Mouse (Mus musculus) gastrocnemius, postnatal 10 days (tissue): ENCODE measurements around the gene Sv2b. TPM values are rescaled to one million over a fixed set of nuclear protein-coding genes. Genes with fewer than 3 reads are reported as not detected.
"Not testable (repeated sequence)": the region's sequence is repeated elsewhere in the genome, so short reads cannot be mapped to it uniquely, and the experiment has no call there.

Experiments used
- DNase-seq: peaks from one replicate; pipeline ENCODE4 v3.0.0; 2021; ENCODE audit warnings: mixed read lengths
- long read RNA-seq, 2 experiments: library from polyadenylated mRNA; stranded (forward); transcript quantifications; one replicate each; pipeline ENCODE4 v2.0.0; 2021
- total RNA-seq, 2 experiments: library from RNA; stranded (reverse); gene quantifications; 2 replicates each; pipeline ENCODE4 v1.2.3; 2021

Gene Sv2b
- total RNA-seq, result 1 to 10 TPM; 1.1 to 1.2 TPM
- long read RNA-seq, experiment 1, result 0 reads
- long read RNA-seq, experiment 2, full-length matches to known transcripts, result 1 of 3 reads
- long read RNA-seq, experiment 2, partial matches to known transcripts, result 1 of 3 reads
- long read RNA-seq, experiment 2, other reads (novel, unspliced or antisense), result 1 of 3 reads

DNA sequence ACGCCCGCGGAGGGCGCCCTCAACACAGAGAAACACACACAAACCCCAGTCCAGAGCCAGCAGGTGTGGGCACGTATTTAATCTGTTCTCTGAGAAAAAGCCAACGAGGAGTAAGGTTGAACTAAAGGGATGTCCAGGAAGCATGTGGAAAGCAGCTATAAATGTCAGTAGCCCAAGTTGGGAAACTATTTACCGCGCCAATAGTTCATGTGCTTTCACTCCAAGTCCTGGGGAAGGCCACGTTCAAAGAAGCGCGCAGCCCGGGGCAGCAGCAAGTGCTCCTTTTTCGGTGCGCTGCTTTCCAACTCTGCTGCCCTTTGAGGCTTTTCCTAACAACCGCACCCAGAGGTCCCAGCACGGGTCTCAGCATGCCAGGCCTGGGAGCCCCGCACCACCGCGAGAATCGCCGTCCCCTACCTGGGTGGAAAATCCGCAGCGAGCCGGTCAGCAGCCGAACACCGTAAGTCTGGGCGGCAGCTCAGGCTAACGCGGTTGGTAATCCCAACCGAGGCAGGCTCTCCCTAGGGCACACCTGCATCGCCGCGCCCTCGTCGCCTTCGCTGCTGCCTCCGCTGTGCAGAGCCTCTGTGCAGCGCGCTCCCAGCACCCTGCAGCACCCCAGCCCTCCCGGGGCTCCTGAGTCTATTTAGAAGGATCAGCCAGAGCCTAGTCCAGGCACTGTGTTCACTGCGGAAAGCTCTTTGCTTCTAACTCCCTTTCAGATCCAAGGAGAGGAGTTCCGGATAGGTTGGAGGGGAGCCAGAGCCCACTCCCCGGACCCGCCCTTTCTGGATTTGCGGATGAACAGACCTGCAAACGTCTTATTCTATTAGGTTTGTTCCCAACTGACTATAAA lies at the start of gene Sv2b:
TSS of gene Sv2b (minus strand) at position 806 of the 856 bp plus-strand sequence.
- peak; percentile 21 for DNase-seq

DNA sequence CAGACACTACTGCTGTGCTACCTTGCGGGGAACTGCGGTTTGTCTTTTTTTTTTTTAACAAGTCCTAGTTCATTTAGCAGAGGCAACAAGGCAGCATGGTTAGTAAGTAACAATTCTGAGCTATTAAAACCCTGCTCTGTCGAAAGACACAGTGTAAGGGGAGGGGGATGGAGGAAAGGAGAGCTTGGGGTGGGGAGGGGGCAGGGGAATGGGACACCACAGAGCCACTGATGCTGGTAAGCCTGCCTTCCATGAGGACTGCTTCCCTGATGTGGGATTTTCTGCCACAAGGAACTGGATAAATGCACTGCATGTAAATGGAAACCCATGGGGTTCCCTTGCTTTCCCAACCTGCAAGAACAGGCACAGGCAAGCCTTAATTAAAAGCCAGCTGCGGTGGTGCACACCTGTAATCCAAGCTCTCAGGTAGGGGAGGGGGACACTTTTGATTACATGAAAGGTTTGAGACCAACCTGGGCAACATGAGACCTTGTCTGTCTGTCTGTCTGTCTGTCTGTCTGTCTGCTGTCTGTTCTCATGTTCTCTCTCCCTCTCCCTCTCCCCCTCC lies 49.3 kb upstream of the Sv2b start:
- no peak for DNase-seq

DNA sequence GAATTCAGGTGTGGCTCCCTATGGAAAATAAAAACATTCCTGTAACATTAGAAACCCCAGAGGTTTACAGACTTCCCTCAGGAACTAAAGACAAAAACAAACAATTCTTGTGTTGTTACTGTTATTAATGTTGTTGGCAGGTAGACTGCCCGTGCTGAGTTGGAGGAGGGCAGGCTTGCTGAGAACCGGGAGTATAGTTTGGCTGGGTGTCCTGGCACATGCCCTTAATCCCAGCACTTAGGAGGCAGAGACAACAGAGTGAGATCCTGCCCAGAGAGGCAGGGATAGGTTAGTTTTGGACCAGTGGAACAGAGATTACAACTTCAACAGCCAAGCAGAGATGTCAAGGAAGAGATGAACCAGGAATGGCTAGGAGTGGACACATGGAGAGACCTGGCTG lies 46.5 kb upstream of the Sv2b start:
- no peak for DNase-seq

DNA sequence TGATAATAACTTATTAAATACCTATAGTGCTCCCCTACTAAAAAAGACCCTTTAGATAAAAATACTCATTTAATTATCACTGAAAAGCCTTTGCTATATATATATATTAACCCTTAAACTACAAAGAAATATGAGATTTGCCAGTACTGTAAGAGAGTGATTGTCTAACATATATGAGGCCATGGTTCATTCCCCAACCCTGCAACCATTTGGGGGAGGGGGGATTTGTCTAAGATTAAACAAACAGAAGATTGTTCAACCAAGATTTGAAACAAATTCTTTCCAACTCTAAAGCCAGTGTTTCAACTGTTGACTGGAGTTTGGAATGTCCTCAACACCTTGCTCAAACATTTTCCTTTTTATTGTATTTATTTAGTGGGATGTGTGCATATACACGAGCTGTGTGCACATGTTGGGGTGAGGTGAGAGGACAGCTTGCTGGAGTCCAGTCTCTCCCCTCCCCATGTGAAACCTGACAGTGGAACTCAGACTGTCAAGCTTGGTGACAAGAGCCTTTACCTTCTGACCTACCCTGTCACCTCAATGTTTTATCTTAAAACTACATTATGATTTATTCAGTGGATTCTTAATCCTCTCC lies 43.8 kb upstream of the Sv2b start:
- DNase-seq, result no peak

DNA sequence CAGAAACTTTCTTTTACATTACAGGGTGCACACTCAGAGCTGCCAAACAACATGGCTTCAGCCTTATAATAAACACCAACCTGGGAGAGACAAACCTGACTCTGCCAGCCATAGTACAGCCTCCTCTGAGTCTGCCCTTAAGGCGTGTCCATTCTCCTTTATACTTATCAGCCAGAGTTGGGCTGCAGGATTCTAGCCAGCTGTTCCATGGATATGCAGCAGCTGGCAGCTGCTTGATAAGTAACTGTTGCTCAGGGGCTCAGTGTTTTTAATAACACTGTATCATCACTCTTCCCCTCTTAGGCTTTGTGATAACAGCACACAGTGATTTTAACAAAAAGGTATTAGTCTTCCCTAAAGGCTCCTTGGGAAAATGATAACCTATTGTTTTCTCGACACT lies 41.1 kb upstream of the Sv2b start:
- no peak for DNase-seq

DNA sequence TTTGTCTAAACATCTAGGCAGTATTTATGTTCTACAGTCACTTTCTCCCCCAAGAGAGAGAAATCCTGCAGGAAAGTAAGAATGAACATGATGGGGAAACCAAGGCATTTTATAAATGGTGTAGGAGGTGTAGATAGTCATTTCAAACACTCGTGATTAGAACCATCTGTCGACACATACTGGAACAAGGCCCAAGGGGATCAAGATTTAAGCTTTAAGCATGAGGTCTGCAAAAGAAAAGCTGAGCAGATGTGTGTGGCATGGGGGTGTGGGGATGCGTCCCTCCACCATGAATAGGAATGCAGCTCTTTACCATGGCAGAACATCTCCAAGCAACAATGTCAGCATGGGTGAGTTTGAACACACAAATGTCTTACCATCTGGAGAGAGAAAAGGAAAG lies 23.2 kb upstream of the Sv2b start:
- no peak for DNase-seq

DNA sequence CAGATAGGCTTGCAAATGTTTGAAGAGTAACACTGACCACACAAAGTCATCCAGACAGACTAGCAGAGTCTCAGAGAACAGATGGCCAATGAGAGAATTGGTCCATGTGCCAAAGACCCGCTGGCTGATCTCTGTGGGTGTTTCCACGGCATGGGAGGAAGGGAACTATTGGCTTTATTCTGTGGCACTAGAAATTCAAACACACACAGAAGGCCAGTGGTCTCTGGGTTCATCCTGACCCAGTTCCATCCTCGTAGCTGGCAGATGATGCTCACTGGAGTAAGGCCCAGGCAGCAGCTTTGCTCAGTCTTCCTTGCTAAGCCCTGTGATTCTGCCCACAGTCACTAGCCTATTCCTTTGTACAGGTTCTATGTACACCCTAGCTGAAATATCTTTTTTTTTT lies 20.7 kb upstream of the Sv2b start:
- peak; percentile 5 for DNase-seq

DNA sequence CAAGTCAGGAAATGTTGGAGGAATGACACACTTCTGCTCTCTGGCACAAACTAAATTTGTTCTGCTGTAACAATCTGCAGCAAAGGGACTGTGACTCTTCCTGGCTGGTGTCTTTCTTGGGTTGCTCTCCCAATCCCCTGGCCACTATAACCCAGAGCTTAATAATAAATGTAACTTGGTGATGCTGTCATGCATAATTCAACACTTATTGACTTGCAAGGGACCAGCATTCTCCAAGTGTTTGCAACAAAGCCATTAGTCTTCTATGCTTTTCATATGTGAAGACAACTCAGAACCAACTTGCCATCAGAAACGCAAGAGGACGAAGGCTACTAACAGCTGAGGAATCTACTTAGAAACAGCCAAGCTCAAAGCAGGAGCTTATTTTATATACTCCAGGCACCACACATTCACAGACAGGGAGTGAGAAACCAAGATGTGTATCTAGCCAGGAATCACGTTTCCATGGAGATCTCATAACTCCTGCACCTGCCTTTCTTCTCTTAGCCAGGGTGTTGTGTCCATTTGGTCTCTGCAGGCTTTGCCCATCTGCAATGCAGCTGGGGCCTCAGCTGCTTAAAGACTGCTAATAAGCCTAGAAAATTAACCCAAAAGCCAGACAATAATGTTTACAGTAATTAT lies 19.8 kb upstream of the Sv2b start:
- no peak for DNase-seq

DNA sequence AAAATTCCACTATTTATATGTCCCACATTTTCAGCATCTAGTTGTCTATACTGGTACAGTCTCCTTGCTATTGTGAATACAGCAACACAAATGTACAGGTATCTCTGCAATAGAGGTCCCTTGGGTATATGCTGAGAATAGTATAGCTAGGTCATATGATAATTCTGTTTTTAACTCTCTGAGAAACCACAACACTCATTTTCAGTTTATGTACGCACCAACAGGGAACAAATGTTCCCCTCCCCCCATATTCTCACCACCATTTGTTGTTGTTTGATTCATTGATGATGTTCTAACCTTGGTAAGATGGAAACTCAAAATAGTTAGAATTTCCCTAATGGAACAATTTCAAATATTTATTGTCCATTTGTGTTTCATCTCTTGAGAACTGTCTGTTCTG lies 16.2 kb upstream of the Sv2b start:
- DNase-seq, result no peak

DNA sequence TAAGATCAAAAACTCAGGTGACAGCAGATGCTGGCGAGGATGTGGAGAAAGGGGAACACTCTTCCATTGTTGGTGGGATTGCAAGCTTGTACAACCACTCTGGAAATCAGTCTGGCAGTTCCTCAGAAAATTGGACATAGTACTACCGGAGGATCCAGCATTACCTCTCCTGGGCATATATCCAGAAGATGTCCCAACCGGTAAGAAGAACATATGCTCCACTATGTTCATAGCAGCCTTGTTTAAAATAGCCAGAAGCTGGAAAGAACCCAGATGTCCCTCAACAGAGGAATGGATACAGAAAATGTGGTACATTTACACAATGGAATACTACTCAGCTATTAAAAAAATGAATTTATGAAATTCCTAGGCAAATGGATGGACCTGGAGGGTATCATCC lies 13.7 kb upstream of the Sv2b start:
- DNase-seq, result not testable (repeated sequence)

DNA sequence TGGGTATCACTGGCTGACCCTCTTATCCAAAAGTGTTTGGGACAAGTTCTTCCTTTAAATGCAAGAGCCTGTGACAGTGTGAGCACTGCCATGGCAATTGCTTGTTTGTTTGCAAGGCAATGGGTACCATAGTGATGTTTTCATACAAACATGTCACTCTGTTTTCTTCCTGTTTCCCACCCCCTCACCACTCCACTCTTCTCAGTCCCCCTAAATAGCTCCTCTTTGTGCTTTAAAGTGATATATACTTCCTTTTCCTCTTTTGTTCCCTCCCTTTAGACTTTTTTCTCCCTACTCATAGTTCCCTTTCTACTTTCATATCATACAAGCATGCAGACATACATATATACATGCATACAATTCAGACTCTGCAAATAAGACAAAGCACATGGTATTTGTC lies 10.9 kb upstream of the Sv2b start:
- no peak for DNase-seq

DNA sequence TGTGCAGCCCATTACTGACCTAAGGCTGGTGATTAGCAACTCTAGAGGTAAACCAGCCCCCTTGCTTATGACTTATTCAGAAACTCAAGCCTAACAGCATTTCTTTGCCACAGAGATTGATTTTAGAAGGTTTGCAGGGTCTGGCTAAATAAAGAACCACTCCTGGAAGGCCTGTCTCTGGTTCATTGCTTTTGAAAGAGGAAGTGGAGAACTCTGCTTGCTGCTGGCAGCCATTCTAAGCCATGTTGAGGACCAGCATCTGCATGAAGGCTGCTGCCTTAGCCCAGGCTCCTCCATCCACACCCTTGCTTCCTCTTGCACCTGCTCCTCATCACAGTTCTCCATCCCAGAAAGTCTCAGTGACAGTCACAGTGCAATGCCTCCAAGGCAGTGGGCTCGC lies 9.3 kb upstream of the Sv2b start:
- DNase-seq, result no peak

DNA sequence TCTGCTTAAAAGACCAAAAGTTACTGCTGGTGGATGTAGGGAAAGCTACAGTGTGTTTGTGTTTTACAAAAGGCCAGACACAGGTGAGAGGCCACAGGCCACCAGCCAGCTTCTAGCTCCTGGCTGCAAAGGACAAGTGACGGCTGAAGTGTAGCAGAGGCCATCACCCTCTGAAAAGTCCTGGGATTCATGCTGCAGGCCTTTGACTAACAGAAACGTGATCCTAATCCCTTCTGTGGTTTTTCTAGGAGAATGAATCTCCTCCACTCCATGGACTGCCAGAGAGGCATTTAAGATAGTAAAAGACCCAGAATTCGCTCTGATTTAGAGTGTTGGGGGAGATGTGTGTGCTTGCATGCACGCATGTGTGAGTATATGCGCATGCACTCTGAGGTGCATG lies 5.8 kb upstream of the Sv2b start:
- DNase-seq, result no peak

DNA sequence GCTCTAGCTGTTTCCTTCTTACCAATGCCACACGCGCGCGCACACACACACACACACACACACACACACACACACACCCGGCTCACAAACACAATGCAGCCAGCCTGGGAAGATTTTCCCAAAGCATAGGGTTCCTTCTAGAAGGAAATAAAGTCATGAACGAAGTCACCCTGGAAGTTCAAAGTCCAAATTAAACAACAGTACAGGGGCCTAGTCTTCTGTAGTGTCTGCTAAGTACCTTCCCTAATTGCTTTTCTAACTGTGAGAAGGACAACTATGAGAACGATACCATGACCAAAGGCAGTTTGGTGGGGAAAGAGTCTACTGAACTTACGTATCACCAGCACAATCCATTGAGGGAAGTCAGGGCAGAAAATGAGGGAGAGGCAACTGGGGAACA lies 508 bp upstream of the Sv2b start:
- DNase-seq, result no peak

DNA sequence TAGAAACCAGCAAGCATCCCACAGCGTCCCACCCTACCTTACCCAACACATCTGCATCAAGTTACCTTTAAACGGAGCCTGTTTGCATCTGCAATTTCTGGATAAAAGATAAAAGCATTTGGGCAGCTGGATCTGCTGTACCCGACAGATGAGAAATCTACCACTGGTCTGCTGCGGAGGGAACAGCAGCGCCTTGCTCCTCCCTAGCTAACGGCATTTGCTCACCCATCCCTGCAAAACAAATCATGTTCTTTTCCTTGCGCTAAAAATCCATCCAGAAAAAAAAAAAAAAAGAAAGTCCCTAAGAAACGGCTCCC lies 964 bp downstream of the Sv2b start:
- DNase-seq, result no peak

DNA sequence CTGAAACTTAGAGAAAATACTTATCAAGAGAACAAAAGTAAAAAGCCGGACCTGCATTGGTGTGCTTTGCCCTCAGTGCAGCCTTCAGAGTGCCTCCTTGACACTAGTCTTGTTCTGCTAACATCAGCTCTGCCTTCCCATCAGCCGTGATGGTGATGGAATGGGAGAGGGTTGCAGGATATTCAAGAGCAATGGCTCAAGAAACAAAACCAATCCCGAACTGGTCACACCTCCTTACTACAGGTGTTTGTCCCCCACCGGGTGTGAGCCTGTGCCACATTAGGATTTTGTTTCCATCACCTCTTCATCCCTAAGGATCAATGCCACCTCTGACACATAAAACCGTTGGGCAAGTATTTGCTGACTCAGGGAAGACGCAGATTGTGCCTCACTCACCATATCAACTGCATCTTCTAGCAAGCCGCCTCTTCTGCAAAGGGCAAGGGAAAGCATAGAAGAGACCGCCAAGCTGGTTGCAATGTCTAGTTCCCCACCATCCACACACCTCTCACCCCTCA lies 1.4 kb downstream of the Sv2b start:
- DNase-seq, result no peak

DNA sequence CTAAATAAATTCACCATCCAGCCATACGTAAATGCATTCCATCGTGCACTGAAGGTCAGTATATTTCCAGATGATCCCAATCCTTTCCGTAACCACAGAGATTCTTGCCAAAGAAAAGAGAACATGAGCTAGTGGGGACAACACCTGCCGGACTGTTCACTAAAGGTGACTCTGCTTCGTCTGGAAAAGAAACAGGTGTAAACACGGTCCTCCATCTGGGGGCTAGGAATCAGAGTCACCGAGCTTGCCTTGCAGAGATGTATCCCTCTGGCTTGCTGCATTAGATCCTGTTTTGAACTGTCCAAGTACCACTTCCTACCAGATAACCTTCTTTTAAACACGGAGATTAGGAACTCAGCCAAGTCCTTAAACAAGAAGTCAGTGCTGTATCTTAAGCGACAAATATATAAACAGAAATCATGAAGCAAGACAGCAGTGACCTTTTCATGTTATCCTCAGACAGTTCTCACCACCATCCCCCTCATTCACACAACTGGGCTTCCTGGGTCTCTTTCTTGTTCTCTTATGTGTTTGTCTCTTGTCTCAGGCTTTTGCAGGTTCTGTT lies 3.1 kb downstream of the Sv2b start:
- no peak for DNase-seq

DNA sequence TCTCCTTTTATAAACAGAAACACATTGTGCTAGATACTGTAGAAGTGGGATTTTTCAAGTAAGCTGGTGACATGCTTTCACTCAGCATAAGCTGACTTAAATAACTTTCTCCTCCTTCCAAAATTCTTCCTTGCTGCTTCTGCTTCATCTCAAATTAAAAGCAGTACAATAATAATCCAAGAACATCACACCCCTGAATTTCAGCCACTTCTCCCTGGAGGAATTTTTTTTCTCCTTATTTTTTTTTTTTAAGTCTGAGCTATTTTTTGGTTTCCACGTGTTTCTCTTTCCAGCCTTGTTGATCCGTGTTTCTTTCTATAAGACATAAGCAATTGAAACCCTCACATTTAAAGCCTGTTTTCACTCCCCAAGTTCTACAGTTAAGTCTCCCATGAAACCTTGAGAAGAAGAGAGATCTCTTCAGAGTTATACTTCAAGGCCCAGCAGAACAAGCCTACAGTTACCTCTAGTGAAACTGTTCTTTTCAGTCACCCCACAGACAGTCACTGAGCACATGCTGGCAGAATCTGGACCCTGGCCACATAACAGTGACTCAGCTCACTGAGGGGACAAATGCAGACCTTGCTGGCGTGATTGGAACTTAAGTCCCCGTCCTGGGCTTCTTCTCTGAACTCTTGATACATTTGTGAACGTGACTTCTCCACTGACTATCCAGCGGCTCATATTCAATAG lies 6.4 kb downstream of the Sv2b start:
- DNase-seq, result no peak

DNA sequence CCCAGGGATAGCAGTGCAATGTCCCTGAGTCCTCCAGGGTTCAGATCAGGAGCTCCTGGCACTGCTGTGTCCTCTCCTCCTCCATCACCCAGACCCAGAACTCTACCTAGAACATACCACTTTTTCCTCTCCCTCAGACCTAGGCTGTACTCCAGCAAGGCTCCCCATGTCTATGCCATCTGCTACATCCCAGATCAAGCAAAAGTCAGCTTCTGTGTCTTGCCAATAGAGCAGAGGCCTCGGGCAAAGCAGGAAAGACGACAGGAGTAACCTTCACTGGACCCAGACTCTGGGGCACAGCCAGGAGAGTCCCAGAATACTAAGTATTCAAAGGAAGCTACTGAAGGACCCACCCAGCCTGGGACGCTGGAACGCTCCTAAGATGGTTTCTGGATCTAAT lies 9.8 kb downstream of the Sv2b start:
- DNase-seq, result no peak

DNA sequence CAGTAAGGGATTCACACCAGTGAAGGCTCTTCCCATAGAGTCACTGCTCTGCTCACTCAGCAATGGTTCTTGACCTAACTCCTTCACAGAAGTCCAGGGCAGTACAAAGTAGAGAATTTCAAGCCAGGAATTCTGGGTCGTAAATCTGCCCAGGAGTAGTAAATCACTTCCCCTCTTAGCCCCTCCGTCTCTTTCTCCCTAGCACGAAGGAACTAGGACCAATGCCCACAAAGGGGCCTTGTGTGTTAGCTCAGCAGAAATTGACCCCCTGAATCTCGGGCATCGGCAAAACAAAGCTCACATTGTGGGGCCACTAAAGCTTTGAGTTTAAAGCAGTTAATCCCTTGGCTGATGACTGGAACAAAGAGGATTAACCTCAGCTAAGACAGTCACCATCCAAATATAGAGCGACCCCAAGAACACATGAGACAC lies 12.4 kb downstream of the Sv2b start:
- no peak for DNase-seq

DNA sequence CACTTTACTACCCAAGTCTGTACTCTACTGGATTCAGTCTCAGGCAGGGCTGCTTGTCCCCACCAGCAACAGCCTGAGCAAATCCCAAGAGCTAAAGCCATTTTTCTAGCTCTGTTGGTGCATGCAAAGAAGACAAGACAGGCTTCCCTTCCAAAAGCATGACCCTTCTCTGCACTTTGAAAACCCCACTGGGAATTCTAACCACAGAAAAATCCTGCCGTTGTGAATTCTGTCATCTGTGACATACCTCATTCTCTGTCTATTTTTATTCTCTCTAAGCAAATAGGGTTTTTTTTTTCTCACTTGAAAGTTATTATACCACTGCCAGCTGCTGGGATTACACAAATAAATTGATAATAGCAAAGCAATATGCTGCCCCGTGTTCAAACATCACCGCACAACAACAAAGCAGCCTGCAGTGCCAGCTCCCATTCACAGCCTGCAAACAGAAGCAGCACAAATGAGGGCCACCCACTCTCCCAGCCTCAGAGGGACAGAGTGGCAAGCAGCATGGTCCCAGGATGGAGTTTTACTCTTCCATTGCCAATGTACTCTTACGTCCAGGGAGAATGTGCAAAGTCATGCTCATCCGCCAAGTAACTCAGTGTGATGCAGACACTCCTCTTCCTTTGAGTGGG lies 13.7 kb downstream of the Sv2b start:
- DNase-seq, result no peak
